Mouse (Mus musculus): ENCODE measurements around the gene Smarcd2. TPM values are rescaled to one million over a fixed set of nuclear protein-coding genes. Genes with fewer than 3 reads are reported as not detected.
A peak's percentile ranks its signal among the peaks of the same experiment; 100 is the strongest.

Gene Smarcd2
- polyA plus RNA-seq, 1 experiment from 2014 or later: 110 TPM

GRCm38 (mm10) chr11:106216730-106217490 lies 55.9 kb downstream of the Smarcd2 start, which contains the start of gene Ddx42:
TSS of gene Ddx42 (plus strand) at chr11:106216926.
- Histone ChIP-seq H3K9ac (peak within 1 kb of the TSS; percentile 98), H3K4me2 (peak within 1 kb of the TSS; percentile 53), H3K27me3 (no peaks in the 10 kb centered on the region), H3K4me1 (peaks cover 23% of the 10 kb centered on the region), H3K9me3 (no peaks in the 10 kb centered on the region), H3K36me3 (peaks cover 15% of the 10 kb centered on the region), H3K27ac (peak within 1 kb of the TSS; percentile 99), H3K4me3 (peak within 1 kb of the TSS; percentile 99)
- WGBS: under 1% methylated on average over 70 of the region's 70 CpGs
- ATAC-seq (ENCODE audit: insufficient number of reproducible peaks, low FRiP score, low TSS enrichment, low read depth): peak; percentile 97

- H3K4me3 ChIP-seq: peak within 1 kb of the TSS; percentile 99
- H3K9ac ChIP-seq: peak within 1 kb of the TSS; percentile 98
- no peaks in the 10 kb centered on the region for H3K9me3 ChIP-seq
- H3K27ac ChIP-seq: peak within 1 kb of the TSS; percentile 99
- ATAC-seq (ENCODE audit: insufficient number of reproducible peaks, low FRiP score, low TSS enrichment, low read depth): peak; percentile 98
- WGBS: under 1% methylated on average over 46 of the region's 46 CpGs
- peaks cover 23% of the 10 kb centered on the region for H3K36me3 ChIP-seq
- peak within 1 kb of the TSS; percentile 53 for H3K4me2 ChIP-seq
- peaks cover 23% of the 10 kb centered on the region for H3K4me1 ChIP-seq
- no peaks in the 10 kb centered on the region for H3K27me3 ChIP-seq
Observed at GRCm38 (mm10) chr11:106215927-106216729, 56.6 kb downstream of the Smarcd2 start, which contains the start of gene Ccdc47. TSS of gene Ccdc47 (minus strand) at chr11:106216344.

- Histone ChIP-seq H3K4me2 (peak overlapping the region; percentile 53), H3K4me1 (peaks cover 23% of the 10 kb centered on the region), H3K27ac (peak overlapping the region; percentile 99), H3K27me3 (no peaks in the 10 kb centered on the region), H3K9ac (peak overlapping the region; percentile 76), H3K4me3 (peak overlapping the region; percentile 99), H3K9me3 (no peaks in the 10 kb centered on the region), H3K36me3 (peaks cover 27% of the 10 kb centered on the region)
- WGBS: 25% methylated on average over 7 of the region's 7 CpGs
- no peak for ATAC-seq (ENCODE audit: insufficient number of reproducible peaks, low FRiP score, low TSS enrichment, low read depth)
Observed at GRCm38 (mm10) chr11:106215450-106215859, 57.3 kb downstream of the Smarcd2 start.

- Histone ChIP-seq H3K4me2 (peak overlapping the region; percentile 53), H3K4me1 (peaks cover 23% of the 10 kb centered on the region), H3K36me3 (peaks cover 33% of the 10 kb centered on the region), H3K9ac (no peak overlapping the region), H3K9me3 (no peaks in the 10 kb centered on the region), H3K27ac (no peak overlapping the region), H3K27me3 (no peaks in the 10 kb centered on the region), H3K4me3 (peak overlapping the region; percentile 99)
- 89% methylated on average over 5 of the region's 5 CpGs for WGBS
- ATAC-seq (ENCODE audit: insufficient number of reproducible peaks, low FRiP score, low TSS enrichment, low read depth): no peak
Observed at GRCm38 (mm10) chr11:106214856-106215255, 57.9 kb downstream of the Smarcd2 start.

Other genes starting within 250 kb of the Smarcd2 start
- 57.7 and 61.5 TPM in 2 replicates for gene Dcaf7, start 236.1 kb downstream of the Smarcd2 start, polyA plus RNA-seq (2015; fragmentation: Nextera tagmentation; extraction: Ambion mirVana)
- gene Taco1, start 206.9 kb downstream of the Smarcd2 start, polyA plus RNA-seq (2015; fragmentation: Nextera tagmentation; extraction: Ambion mirVana): 8.3 and 10.1 TPM in 2 replicates
- gene Map3k3, start 188.4 kb downstream of the Smarcd2 start, polyA plus RNA-seq (2015; fragmentation: Nextera tagmentation; extraction: Ambion mirVana): 21.6 and 27.2 TPM in 2 replicates
- 0.84 TPM in 1 of 2 replicates, not detected in the other for gene Gm10840, start 112.1 kb downstream of the Smarcd2 start, polyA plus RNA-seq (2015; fragmentation: Nextera tagmentation; extraction: Ambion mirVana)
- 202 and 221 TPM in 2 replicates for gene Limd2, start 112.1 kb downstream of the Smarcd2 start, polyA plus RNA-seq (2015; fragmentation: Nextera tagmentation; extraction: Ambion mirVana)
- gene Strada, start 70.8 kb downstream of the Smarcd2 start, polyA plus RNA-seq (2015; fragmentation: Nextera tagmentation; extraction: Ambion mirVana): 23.2 and 24.4 TPM in 2 replicates
- 83.6 and 89.9 TPM in 2 replicates for gene Ccdc47, start 56.6 kb downstream of the Smarcd2 start, polyA plus RNA-seq (2015; fragmentation: Nextera tagmentation; extraction: Ambion mirVana)
- 68.9 and 74.0 TPM in 2 replicates for gene Ddx42, start 56.0 kb downstream of the Smarcd2 start, polyA plus RNA-seq (2015; fragmentation: Nextera tagmentation; extraction: Ambion mirVana)
- 50.8 and 52.7 TPM in 2 replicates for gene Ftsj3, start 16.9 kb downstream of the Smarcd2 start, polyA plus RNA-seq (2015; fragmentation: Nextera tagmentation; extraction: Ambion mirVana)
- 276 and 309 TPM in 2 replicates for gene Psmc5, start 16.8 kb downstream of the Smarcd2 start, polyA plus RNA-seq (2015; fragmentation: Nextera tagmentation; extraction: Ambion mirVana)
- gene Tcam1, start 3.7 kb upstream of the Smarcd2 start, polyA plus RNA-seq (2015; fragmentation: Nextera tagmentation; extraction: Ambion mirVana): 0.41 and 0.53 TPM in 2 replicates
- gene Gh, start 28.9 kb upstream of the Smarcd2 start, polyA plus RNA-seq (2015; fragmentation: Nextera tagmentation; extraction: Ambion mirVana): not detected in 2 replicates
- gene Cd79b, start 41.8 kb upstream of the Smarcd2 start, polyA plus RNA-seq (2015; fragmentation: Nextera tagmentation; extraction: Ambion mirVana): 2.9 and 3.7 TPM in 2 replicates
- 0.46 and 1.8 TPM in 2 replicates for gene Scn4a, start 80.3 kb upstream of the Smarcd2 start, polyA plus RNA-seq (2015; fragmentation: Nextera tagmentation; extraction: Ambion mirVana)
- gene Prr29, start 92.5 kb upstream of the Smarcd2 start, polyA plus RNA-seq (2015; fragmentation: Nextera tagmentation; extraction: Ambion mirVana): 0.38 and 0.70 TPM in 2 replicates
- 39.1 and 46.1 TPM in 2 replicates for gene Icam2, start 115.1 kb upstream of the Smarcd2 start, polyA plus RNA-seq (2015; fragmentation: Nextera tagmentation; extraction: Ambion mirVana)
- gene Ern1, start 214.9 kb upstream of the Smarcd2 start, polyA plus RNA-seq (2015; fragmentation: Nextera tagmentation; extraction: Ambion mirVana): 5.9 and 6.6 TPM in 2 replicates

Measured in limb, embryonic 15.5 days (tissue).